Mouse (Mus musculus) T-helper 2 cell (primary cell): ENCODE results near the gene Gm45623.

ENCODE experiments used
- in situ Hi-C: fragments of 300-600 bp; cut with MboI, MseI; formaldehyde crosslinking; loops from one replicate; pipeline ENCODE4 v1.15.1; 2025; ENCODE audit warnings: high pct_unique_total_duplicates

Gene Gm45623

DNA sequence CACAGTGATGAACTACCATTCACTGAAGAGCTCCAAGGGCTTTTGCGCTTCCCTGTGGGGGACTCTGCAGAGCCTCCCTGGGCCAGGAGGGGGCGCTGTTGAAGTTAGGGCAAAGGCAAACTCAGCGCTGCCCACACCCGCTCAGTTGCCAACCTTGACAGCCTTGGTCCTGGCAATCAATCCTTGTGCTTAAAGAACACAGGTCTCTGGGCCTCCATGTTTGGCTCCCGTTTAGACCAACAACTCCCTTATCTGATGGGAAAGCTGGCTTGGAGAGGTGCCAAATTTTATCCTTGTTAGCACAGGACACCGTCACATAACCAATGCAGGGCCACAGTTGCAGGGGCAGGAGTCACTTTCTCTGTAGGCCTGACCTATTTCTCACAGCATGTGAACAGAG lies 2.2 kb upstream of the Gm45623 start:
- in situ Hi-C loops: no loop called here

- in situ Hi-C loops: no loop called here
These were observed 994 bp downstream of the Gm45623 start for GRCm38 (mm10) chr13:56752474-56753191.

- in situ Hi-C loops: no loop called here
These were observed 1.9 kb downstream of the Gm45623 start for GRCm38 (mm10) chr13:56751774-56752173.

- in situ Hi-C loops: no loop called here
These were observed 4.2 kb downstream of the Gm45623 start for GRCm38 (mm10) chr13:56749377-56749776.

DNA sequence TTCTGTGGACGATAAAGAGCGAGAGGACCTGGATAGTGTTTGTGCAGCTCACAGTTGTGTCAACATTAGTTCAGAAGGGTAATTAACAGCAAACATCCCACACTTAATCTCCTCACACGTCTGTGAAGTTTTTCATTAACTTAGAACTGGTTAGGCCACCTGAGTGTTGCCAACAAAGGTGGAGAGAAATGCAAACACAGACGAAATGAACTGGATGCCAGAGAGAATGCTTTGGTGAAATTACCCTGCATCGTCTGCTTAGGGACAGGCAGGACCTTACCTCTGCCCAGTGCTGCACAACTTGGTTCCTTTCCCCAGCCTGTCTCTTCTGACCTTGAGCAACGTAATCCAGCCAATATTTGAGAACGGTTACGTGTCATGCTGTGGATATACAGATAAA lies 6.1 kb downstream of the Gm45623 start:
- in situ Hi-C loops: no loop called here

GRCm38 (mm10) chr13:56746739-56747532 lies 6.7 kb downstream of the Gm45623 start:
- in situ Hi-C loops: no loop called here

DNA sequence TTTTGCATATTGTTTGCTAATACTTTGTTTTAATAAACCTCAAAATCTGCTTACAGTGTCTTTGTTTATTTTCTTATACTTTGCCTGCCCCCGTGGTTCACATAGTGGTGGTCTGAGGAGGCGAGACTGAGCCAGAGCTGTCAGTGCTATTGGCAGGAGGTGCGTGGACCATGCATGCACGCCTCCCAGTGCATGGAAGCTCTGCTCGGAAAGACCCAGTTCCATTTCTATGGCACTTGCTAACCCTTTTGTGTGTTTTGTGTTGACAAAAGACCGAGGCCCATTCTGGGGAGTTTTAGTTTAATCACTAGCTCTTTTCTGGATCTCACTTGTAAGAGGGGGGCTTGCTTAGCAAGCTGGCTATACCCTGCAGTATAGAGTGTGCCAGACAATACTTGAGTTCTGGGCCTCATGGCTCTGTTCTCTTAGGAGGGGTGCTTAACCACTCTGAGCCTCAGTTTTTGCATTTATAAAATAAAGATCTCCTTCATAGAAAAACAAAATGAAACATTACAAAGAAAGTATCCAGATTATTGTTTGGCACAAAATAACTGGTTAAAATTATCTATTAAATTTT lies 11.2 kb downstream of the Gm45623 start:
- in situ Hi-C loops: loop anchor here (5.0 kb wide), 1 partner anchor 50 kb away; no protein-coding TSS in a partner anchor

- in situ Hi-C loops: loop anchor here (5.0 kb wide), 1 partner anchor 49 kb away; no protein-coding TSS in a partner anchor
These were observed 11.9 kb downstream of the Gm45623 start for GRCm38 (mm10) chr13:56741691-56742090.

DNA sequence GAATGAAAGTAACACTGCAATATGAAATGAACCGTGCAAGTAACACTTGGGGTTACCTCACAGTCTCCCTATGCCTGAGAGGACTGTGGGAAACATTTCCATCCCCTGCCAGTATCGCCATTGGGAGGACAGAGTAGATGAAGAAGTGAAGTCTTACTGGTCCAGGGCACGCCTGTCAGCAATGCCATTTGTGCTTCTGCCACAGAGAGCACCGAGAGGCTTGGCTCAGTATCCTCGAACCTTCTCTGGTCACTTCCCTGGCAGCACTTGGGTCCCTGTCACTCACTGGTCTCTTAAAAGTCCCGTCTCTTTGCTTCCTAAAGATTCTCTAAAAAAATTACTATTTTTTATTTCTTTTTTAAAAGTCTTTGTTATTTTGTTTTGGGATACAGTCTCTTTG lies 13.1 kb downstream of the Gm45623 start:
- in situ Hi-C loops: loop anchor here (5.0 kb wide), 1 partner anchor 48 kb away; no protein-coding TSS in a partner anchor

- in situ Hi-C loops: no loop called here
These were observed 14.1 kb downstream of the Gm45623 start for GRCm38 (mm10) chr13:56739556-56739955.

GRCm38 (mm10) chr13:56735212-56735875 lies 18.3 kb downstream of the Gm45623 start:
- in situ Hi-C loops: no loop called here

DNA sequence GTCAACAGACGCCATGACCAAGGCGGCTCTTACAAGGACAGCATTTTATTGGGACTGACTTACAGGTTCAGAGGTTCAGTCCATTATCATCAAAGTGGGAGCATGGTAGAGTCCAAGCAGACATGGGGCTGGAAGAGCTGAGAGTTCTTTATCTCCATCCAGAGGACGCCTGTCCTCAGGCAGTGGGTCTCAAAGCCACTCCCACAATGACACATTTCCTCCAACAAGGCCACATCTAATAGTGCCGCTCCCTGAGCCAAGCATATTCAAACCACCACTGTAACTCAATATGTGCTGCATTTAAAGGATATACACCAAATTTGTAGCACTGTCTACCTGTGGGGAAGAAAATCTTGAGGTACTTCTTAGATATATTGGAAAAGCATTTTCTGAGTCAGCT lies 19.0 kb downstream of the Gm45623 start:
- in situ Hi-C loops: no loop called here

GRCm38 (mm10) chr13:56729046-56729445 lies 24.6 kb downstream of the Gm45623 start:
- in situ Hi-C loops: no loop called here

- in situ Hi-C loops: no loop called here
These were observed 27.1 kb downstream of the Gm45623 start for GRCm38 (mm10) chr13:56726551-56726950.

GRCm38 (mm10) chr13:56712221-56712620 lies 41.4 kb downstream of the Gm45623 start:
- in situ Hi-C loops: no loop called here

- in situ Hi-C loops: no loop called here
These were observed 43.0 kb downstream of the Gm45623 start for GRCm38 (mm10) chr13:56710620-56711019.

DNA sequence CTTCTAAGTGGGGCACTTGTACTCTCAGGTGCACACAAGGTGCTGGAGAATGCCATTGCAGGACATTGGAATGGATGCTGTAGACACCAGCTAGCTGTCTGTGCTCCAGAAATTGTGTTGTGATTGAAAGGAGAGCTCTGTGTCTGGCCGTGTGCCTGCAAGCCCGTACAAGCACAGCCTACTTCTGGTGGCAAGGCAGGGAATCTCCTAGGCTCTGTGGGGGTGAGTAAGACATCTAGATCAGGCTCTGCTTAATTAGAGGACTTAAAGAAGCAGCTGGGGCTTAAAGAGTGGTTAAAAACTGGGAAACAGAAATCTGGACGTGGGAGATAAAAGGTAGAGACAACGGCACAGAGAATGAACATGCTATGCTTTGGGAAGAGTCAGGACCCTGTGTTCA lies 46.0 kb downstream of the Gm45623 start:
- in situ Hi-C loops: no loop called here

GRCm38 (mm10) chr13:56707111-56707510 lies 46.5 kb downstream of the Gm45623 start:
- in situ Hi-C loops: no loop called here

DNA sequence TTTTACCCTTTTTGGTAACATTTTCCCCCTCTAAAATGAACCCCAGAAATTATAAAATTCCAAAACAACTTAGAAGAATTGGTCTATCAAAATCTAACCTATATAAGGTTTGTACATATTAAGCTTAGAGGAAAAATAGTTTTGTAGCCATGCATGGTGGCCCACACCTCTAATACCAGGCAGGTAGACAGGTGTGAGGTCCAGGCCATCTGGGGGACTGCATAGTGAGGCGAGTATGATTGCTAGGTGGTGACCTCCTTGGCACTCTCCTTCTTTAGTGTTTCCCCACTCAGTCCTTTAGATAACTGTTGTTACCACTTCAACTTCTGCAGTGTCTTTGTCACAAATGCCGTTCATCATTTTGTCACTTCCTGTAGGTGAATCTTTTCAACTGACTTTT lies 49.0 kb downstream of the Gm45623 start:
- in situ Hi-C loops: no loop called here

- in situ Hi-C loops: no loop called here
These were observed 49.7 kb downstream of the Gm45623 start for GRCm38 (mm10) chr13:56703871-56704321.

DNA sequence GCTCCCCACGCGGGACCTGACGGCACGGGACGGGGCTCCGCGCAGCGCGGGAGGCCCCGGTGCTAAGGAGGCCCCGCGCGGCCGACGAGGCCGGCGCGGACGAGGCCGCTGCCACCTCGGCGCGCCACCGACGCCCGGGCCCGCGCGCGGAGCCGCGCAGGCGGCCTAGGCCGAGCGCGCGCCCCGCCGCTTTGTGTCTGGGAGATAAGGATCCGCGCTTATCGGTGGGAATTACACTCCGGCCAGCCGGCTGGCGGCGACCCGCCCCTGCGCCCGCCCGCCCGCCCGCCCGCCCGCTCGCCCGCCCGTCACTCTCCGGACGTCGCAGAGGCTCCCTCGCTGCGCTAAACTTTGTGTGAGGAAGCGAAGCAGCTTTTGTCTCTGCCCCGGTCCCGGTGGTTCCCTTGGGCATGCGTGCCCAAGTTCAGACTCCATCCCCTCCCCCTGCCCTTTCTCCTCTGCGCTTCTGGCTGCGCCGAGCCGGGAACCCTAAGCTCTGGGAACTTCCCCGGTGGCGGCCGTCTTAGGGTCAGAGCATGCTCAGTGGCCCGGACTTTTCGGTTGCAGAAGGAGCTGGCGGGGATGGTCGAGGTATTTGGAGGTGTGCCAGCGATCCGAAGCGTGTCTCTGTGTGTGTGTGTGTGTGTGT lies 50.3 kb downstream of the Gm45623 start:
- in situ Hi-C loops: no loop called here
